Mouse (Mus musculus): ENCODE measurements around the gene Cyp26c1.

Gene Cyp26c1

GRCm38 (mm10) chr19:37699711-37700110, 14.3 kb downstream of the Cyp26c1 start:
- no peak for DNase-seq

DNA sequence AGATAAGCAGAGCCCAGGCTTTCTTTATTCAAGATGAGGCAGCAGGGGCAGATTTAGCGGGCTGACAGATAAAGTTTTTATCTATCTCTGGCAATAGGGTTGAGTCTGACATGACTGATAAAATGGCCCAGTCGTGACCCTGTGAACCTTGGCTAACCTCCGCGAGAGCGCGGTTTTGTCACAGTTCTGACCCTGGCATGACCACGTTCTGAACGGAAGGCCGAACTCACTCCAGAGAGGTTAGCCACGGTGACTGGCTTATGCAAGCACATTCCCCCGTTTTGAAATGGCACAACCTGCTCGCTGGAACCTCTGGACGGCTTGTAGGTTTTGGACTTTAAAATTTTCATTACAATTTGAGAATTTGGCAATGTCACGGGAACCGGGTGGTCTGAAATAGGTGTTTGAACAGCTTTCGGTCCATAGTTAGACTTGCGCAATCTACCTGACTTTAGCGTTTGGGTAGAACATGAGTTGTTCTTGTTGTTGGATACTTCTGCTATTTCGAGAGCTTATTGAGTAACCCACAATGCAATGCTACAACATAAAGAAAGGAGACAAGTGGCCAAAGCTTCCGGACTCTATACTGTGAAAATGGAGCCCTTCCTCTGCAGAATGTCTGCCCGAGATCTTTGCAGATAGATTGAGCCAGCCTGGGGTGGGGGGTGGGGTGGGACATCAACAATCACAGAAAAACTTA, 17.1 kb downstream of the Cyp26c1 start:
- DNase-seq, result no peak

DNA sequence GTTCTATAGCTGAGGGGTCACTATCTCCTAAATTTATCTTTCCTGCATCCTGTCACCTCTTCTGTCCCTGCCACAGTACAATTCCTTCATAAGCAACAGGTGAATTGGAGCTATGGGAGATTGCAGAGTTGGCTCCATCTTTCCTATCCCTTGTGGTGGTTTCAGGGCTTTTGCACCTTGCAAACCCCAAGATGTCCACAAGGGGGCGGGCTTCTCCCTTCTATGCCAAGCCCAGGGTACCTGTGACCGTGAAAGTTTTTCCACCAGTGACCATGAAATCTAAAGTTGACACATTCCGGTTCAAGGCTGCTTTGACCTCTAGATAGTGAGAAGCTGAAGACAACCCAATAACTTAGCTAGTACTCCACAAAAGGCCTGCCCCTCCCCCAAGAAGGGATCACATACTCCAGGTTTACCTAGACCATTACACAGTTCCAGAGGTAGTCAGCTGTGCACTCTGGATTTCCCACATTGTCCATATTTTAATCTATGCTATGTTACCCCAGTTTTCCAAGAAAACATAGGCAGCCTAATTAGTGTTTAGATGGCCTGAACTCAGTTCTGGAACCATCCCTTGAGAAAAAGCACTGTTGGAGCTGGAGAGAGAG, 18.6 kb downstream of the Cyp26c1 start:
- DNase-seq, result no peak

GRCm38 (mm10) chr19:37705722-37706121, 20.3 kb downstream of the Cyp26c1 start:
- DNase-seq, result no peak

DNA sequence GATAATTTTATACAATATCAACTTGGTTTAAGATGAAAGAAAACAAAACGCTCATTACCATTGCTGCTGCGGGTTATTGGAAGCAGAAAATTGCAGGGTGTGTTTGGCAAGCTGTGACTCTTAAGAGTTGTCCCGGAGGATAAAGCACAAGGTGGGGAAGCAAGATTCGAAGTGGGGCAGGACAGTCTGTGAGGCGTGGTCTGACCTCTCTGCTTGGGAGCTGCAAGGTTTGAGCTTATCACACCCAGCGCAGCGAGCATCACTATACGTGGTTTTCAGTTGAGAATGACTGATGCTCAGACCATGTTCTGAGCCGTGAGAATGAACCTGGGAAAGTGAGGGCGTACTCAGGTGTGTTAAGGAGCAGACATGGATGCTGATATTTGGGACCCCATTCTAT, 29.3 kb downstream of the Cyp26c1 start:
- DNase-seq, result no peak

- DNase-seq, result no peak
Observed at GRCm38 (mm10) chr19:37715980-37716379, 30.6 kb downstream of the Cyp26c1 start.

- DNase-seq, result no peak
Observed at GRCm38 (mm10) chr19:37716524-37717175, 31.3 kb downstream of the Cyp26c1 start.

DNA sequence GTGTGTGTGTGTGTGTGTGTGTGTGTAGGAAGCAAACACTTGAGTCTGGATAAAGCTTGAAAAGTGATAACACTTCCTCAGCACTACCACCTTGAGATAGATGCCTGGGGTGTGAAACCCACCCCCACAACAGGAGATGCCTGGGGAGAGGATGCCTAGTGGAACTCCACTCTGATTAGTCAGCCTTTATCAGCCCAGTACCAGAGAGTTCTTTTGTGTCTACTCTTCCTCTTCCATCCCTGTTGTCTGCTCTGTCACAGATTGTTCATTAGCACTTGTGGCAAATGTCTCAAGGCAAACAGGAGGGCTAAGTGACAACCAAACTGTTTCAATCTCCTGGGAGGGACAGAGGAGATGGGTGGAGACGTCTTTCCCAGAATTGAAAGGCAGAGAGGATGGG, 33.8 kb downstream of the Cyp26c1 start:
- no peak for DNase-seq

- no peak for DNase-seq
Observed at GRCm38 (mm10) chr19:37724591-37724990, 39.2 kb downstream of the Cyp26c1 start.

DNA sequence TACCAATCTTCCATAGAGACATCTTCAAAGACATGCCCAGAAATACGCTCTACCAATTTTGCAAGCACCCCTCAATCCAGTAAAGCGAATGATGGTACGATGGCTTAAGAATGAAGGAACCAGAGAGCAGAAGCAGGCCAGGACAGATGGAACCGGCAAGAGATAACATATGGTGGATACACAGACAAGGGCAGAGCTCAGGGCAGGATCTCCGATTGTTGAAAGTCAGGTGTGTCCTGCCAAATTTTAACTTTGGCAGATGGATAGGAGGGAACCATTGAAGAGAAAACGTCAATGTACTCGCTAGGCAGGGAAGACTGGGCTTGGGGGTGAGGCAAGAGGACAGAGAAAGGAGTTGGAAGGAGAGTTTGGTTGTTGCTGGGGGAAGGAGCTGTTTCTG, 41.2 kb downstream of the Cyp26c1 start:
- no peak for DNase-seq

- DNase-seq, result no peak
Observed at GRCm38 (mm10) chr19:37727366-37727765, 42.0 kb downstream of the Cyp26c1 start.

- DNase-seq, result no peak
Observed at GRCm38 (mm10) chr19:37735426-37735825, 50.0 kb downstream of the Cyp26c1 start.

- no peak for DNase-seq
Observed at GRCm38 (mm10) chr19:37738575-37738974, 53.2 kb downstream of the Cyp26c1 start.

DNA sequence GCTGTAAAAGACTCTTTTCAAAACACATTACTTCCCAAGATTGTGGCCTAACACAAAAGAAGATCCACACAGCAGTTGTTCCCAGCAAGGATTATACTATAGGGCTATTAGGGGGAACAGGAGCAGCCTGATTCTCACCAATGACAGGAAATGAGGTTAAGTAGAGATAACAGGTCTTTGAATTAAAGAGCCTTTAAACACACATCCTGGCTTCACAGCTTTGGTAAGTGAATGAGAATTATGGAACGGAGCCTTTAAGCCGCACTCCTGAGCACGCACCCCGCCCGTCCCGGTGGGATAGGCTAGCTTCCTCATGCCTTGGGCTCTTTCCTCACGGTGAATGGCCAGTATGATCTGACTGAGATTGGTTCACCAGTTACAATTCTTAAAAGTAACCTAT, 54.7 kb downstream of the Cyp26c1 start:
- no peak for DNase-seq
